Mouse (Mus musculus) heart, embryonic 12.5 days (tissue): Measurements from ENCODE around the gene Pgp. TPM values are rescaled to one million over a fixed set of nuclear protein-coding genes. Genes with fewer than 3 reads are reported as not detected.
"Not testable (repeated sequence)": the region's sequence is repeated elsewhere in the genome, so short reads cannot be mapped to it uniquely, and the experiment has no call there.

Source experiments
- ATAC-seq: fragments of 200-750 bp; cut with Nextera tagmentation; 2 replicates; pipeline ENCODE4 v1.8.0; 2017; ENCODE audit warnings: moderate TSS enrichment, moderate library complexity; ENCODE audit not compliant: insufficient number of reproducible peaks, low FRiP score
- H3K27ac ChIP-seq: fragments of 300-500 bp; sonication (generic); 2 replicates; pipeline ENCODE4 v1.5.1; 2016; ENCODE audit warnings: mild to moderate bottlenecking, moderate library complexity; ENCODE audit not compliant: poor library complexity, severe bottlenecking
- H3K27me3 ChIP-seq: fragments of 300-500 bp; sonication (generic); replicated peaks from 2 replicates; pipeline ENCODE4 v1.6.1; 2016; ENCODE audit warnings: mild to moderate bottlenecking, moderate library complexity
- H3K36me3 ChIP-seq: fragments of 300-500 bp; sonication (generic); 2 replicates; pipeline ENCODE4 v1.6.1; 2016; ENCODE audit warnings: mild to moderate bottlenecking, moderate library complexity
- H3K4me1 ChIP-seq: fragments of 300-500 bp; sonication (generic); replicated peaks from 2 replicates; pipeline ENCODE4 v1.6.1; 2016; ENCODE audit warnings: mild to moderate bottlenecking
- H3K4me2 ChIP-seq: fragments of 300-500 bp; sonication (generic); 2 replicates; pipeline ENCODE4 v1.6.1; 2016; ENCODE audit warnings: mild to moderate bottlenecking, moderate library complexity
- H3K4me3 ChIP-seq: fragments of 300-500 bp; sonication (generic); 2 replicates; pipeline ENCODE4 v1.5.1; 2016; ENCODE audit warnings: mild to moderate bottlenecking
- H3K9ac ChIP-seq: fragments of 300-500 bp; sonication (generic); 2 replicates; pipeline ENCODE4 v1.6.1; 2016; ENCODE audit warnings: mild to moderate bottlenecking, moderate library complexity
- H3K9me3 ChIP-seq: fragments of 300-500 bp; sonication (generic); replicated peaks from 2 replicates; pipeline ENCODE4 v1.6.1; 2016; ENCODE audit warnings: mild to moderate bottlenecking, moderate library complexity
- WGBS: fragments of 180-500 bp; shearing (Covaris S2); methylation state at CpG from one replicate; pipeline ENCODE4 v1.1.7; 2016; 5-methylcytosine and 5-hydroxymethylcytosine counted together
- polyA plus RNA-seq: library from polyadenylated mRNA; unstranded; fragments of >200 nt; fragmentation: Nextera tagmentation; extraction: Ambion mirVana; gene quantifications from 2 replicates; pipeline ENCODE4 v1.2.1, GENCODE M21; 2016

The Pgp gene
- polyA plus RNA-seq, 1 experiment from 2014 or later: 73.7 TPM

DNA sequence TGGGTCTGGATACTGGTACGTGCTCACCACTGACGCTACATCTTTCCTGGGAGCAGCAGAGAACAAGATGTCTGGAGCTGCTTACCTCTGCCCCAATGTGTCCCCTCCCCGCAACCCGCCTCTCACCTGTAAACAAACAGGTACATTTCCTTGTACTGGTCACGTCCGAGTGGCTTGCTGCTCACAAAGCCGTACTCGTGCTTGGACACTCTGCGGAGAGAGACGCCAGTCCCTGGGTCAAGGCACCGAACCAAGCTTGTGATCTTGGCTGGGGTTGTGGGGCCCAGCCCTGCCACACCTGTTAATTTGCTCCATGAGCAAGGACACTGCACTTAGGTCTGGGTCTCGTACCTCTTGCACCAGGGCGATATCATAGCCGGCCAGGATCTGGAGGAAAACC lies 28.1 kb upstream of the Pgp start:
- no peak overlapping the region for H3K9ac ChIP-seq
- ATAC-seq: no peak
- H3K4me3 ChIP-seq: no peak overlapping the region
- no peak overlapping the region for H3K27ac ChIP-seq
- no peaks in the 10 kb centered on the region for H3K27me3 ChIP-seq
- H3K4me1 ChIP-seq: no peaks in the 10 kb centered on the region
- 87% methylated on average over 14 of the region's 14 CpGs for WGBS
- no peaks in the 10 kb centered on the region for H3K9me3 ChIP-seq
- peaks cover 95% of the 10 kb centered on the region for H3K36me3 ChIP-seq
- H3K4me2 ChIP-seq: no peak overlapping the region

DNA sequence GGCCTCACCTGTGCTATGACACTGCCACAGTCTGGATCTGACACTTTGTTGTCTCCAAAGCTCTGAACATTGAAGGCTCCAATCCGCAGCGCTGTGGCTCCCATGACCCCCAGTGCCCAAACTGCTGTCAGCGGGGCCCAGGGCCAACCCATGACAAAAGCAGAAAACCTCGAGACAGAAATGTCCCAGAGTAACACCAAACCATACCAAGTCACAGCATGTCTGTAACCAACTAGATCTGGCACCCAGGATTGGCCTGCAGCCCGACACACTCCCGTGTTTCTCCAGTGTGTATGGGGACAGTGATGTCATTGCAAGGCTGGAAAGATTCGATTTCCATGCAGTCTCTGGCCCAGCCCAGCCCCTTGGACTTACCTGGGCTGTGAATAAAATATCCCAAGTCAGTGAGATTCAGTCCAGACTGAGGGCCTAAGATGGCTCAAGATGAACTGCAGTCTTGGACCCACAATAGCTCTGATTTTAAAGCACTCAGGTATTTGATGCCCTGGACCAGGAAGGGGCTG lies 27.5 kb upstream of the Pgp start, which contains the start of gene Dnase1l2:
TSS of gene Dnase1l2 (minus strand) at position 474 of the 524 bp plus-strand sequence.
- Histone ChIP-seq H3K4me2 (no peak within 1 kb of the TSS), H3K36me3 (peaks cover 95% of the 10 kb centered on the region), H3K4me3 (no peak within 1 kb of the TSS), H3K4me1 (no peaks in the 10 kb centered on the region), H3K27ac (no peak within 1 kb of the TSS), H3K9me3 (no peaks in the 10 kb centered on the region), H3K9ac (no peak within 1 kb of the TSS), H3K27me3 (no peaks in the 10 kb centered on the region)
- 84% methylated on average over 7 of the region's 7 CpGs for WGBS
- ATAC-seq: no peak

DNA sequence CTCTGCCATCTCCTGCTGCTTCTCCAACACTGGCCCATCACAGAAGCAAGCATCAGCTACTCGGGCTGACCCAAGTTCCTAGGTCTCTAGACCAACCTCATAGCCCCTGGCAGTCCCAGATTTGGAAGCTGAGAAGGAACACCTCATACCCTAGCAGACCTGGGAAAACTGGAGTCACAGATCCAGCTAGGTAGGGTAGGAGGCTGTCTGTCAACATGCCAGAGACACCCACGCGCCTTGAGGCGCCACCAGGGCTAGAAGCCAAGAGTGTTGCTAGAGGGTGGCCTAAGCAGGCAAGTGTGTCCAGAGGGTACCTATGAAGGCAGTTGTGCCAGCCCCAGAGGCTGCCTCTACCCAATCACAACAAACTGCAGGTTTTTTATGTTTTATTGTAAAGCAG lies 26.8 kb upstream of the Pgp start:
- WGBS: 77% methylated on average over 4 of the region's 4 CpGs
- Histone ChIP-seq H3K27ac (no peak overlapping the region), H3K9ac (no peak overlapping the region), H3K4me1 (no peaks in the 10 kb centered on the region), H3K9me3 (no peaks in the 10 kb centered on the region), H3K27me3 (no peaks in the 10 kb centered on the region), H3K4me2 (no peak overlapping the region), H3K36me3 (peaks cover 95% of the 10 kb centered on the region), H3K4me3 (no peak overlapping the region)
- no peak for ATAC-seq

DNA sequence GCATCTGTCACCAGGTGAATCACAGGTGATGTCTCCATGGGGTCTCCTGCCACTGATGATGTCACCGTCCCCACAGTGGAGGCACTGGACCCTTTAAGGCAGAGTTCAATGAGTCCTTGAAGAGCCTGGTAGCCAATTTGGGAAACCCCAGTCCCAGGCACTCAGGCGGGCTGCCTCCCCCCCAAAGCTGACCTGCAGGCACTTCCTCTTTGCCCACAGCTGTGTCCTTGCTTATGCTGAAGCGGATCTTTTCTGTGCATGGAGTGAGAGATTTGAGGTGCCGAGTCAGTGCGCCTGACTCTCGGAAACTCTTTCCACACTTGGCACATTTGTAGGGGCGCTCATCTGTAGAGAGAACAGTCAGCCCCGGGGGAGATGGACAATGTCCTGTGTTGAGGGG lies 23.6 kb upstream of the Pgp start:
- H3K27ac ChIP-seq: no peak overlapping the region
- H3K9me3 ChIP-seq: no peaks in the 10 kb centered on the region
- no peak overlapping the region for H3K4me2 ChIP-seq
- H3K27me3 ChIP-seq: no peaks in the 10 kb centered on the region
- no peak for ATAC-seq
- H3K36me3 ChIP-seq: peaks cover 94% of the 10 kb centered on the region
- no peak overlapping the region for H3K4me3 ChIP-seq
- H3K9ac ChIP-seq: no peak overlapping the region
- WGBS: 92% methylated on average over 8 of the region's 8 CpGs
- no peaks in the 10 kb centered on the region for H3K4me1 ChIP-seq

GRCm38 (mm10) chr17:24449507-24449906 lies 20.7 kb upstream of the Pgp start:
- ATAC-seq: no peak
- Histone ChIP-seq H3K36me3 (peaks cover 71% of the 10 kb centered on the region), H3K9ac (no peak overlapping the region), H3K27me3 (no peaks in the 10 kb centered on the region), H3K27ac (no peak overlapping the region), H3K4me1 (peaks cover 9% of the 10 kb centered on the region), H3K4me3 (no peak overlapping the region), H3K9me3 (no peaks in the 10 kb centered on the region), H3K4me2 (no peak overlapping the region)
- 95% methylated on average over 6 of the region's 6 CpGs for WGBS

GRCm38 (mm10) chr17:24451220-24451619 lies 19.0 kb upstream of the Pgp start:
- Histone ChIP-seq H3K27me3 (no peaks in the 10 kb centered on the region), H3K9ac (no peak overlapping the region), H3K4me3 (no peak overlapping the region), H3K9me3 (no peaks in the 10 kb centered on the region), H3K36me3 (peaks cover 54% of the 10 kb centered on the region), H3K4me1 (peaks cover 13% of the 10 kb centered on the region), H3K4me2 (no peak overlapping the region), H3K27ac (no peak overlapping the region)
- no peak for ATAC-seq
- 96% methylated on average over 6 of the region's 6 CpGs for WGBS

- H3K9ac ChIP-seq: no peak overlapping the region
- H3K4me2 ChIP-seq: no peak overlapping the region
- no peak overlapping the region; the same call in 1 of the 2 replicates for H3K4me3 ChIP-seq
- H3K27ac ChIP-seq: no peak overlapping the region
- H3K9me3 ChIP-seq: no peaks in the 10 kb centered on the region
- 75% methylated on average over 2 of the region's 2 CpGs for WGBS
- peaks cover 32% of the 10 kb centered on the region for H3K36me3 ChIP-seq
- no peaks in the 10 kb centered on the region for H3K27me3 ChIP-seq
- H3K4me1 ChIP-seq: peaks cover 13% of the 10 kb centered on the region
- ATAC-seq: no peak
These were observed 16.8 kb upstream of the Pgp start for GRCm38 (mm10) chr17:24453372-24453771.

DNA sequence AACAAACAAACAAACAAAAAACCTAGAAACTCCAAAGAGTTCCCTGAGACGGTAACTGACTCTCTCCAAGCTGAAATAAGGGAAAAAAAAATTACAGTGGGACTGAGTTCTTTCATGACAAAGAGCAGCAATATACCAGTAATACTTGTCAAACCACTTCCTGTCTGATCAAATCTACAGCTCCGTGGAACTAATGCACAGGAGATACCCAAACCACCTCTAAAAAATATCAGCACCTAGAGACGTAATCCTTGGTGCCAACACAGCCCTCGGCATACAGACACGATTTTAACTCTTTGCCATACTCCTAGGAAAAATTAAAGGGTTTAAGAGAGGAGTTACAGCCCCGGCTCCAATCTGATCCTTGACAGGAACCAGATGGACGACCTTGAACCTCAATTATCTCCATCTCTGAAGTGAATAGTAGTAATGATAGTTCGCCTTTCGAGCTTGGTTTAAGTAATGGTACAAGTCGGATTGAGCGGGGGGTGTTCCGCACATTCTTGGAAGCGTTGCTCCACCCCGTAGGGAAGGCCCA lies 15.9 kb upstream of the Pgp start:
- Histone ChIP-seq H3K9ac (peak overlapping the region; percentile 88), H3K4me1 (peaks cover 13% of the 10 kb centered on the region), H3K27ac (peak overlapping the region; percentile 96), H3K4me3 (peak overlapping the region; percentile 79), H3K4me2 (peak overlapping the region; percentile 76), H3K27me3 (no peaks in the 10 kb centered on the region), H3K9me3 (no peaks in the 10 kb centered on the region), H3K36me3 (peaks cover 23% of the 10 kb centered on the region)
- 4% methylated on average over 14 of the region's 14 CpGs for WGBS
- no peak for ATAC-seq

DNA sequence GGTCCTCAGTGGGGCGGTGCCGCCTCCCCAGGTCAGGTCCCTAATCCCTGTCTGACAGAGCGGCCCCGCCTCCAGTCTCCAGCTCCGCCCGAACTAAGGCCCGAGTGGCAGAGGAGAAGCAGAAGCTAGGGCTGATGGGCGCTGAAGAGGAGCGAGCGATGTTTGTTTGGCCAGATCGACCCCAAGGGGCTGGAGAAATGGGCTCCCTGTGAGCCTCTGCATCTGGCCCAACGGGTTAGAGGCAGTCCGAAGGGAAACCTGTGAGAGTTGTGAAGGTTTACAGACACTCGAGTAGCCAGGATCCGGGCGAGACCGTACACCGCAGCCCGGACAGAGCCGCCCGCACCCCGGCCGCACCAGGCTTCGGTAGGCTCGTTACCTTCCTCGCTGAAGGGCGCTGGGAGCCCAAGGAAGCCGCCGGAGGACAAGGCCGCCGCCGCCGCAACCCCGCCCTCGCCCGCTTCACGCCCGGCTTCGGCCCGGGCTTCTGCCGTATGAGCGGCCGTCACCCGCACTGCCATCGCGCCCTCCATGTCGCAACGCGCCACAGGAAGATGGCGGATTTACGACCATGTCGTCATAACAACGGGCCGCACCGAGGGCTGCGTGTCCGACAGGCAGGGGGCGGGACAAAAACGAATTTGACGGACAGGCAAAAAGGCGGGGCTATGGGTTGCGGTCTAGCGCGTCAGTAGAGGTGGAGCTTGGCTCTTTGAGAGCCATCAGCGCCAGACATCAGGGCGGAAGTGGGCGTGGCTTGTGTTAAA lies 15.3 kb upstream of the Pgp start:
- peak overlapping the region; percentile 79 for H3K4me3 ChIP-seq
- H3K4me1 ChIP-seq: peaks cover 13% of the 10 kb centered on the region
- no peaks in the 10 kb centered on the region for H3K27me3 ChIP-seq
- WGBS: under 1% methylated on average over 67 of the region's 67 CpGs
- H3K9ac ChIP-seq: peak overlapping the region; percentile 88
- peaks cover 16% of the 10 kb centered on the region for H3K36me3 ChIP-seq
- H3K4me2 ChIP-seq: peak overlapping the region; percentile 76
- peak; percentile 94 for ATAC-seq
- H3K27ac ChIP-seq: peak overlapping the region; percentile 96
- no peaks in the 10 kb centered on the region for H3K9me3 ChIP-seq

- Histone ChIP-seq H3K36me3 (peaks cover 10% of the 10 kb centered on the region), H3K4me3 (peak overlapping the region; percentile 79; the same call in 1 of the 2 replicates), H3K4me2 (peak overlapping the region; percentile 76), H3K4me1 (peaks cover 13% of the 10 kb centered on the region), H3K27ac (peak overlapping the region; percentile 68)
- not testable (repeated sequence) for H3K9me3 ChIP-seq, H3K9ac ChIP-seq, H3K27me3 ChIP-seq
- 0 out of 2 replicates have a peak, but pooled peaks have one; percentile 0 for ATAC-seq
- WGBS: 56% methylated on average over 10 of the region's 10 CpGs
These were observed 14.5 kb upstream of the Pgp start for GRCm38 (mm10) chr17:24455523-24456206.

DNA sequence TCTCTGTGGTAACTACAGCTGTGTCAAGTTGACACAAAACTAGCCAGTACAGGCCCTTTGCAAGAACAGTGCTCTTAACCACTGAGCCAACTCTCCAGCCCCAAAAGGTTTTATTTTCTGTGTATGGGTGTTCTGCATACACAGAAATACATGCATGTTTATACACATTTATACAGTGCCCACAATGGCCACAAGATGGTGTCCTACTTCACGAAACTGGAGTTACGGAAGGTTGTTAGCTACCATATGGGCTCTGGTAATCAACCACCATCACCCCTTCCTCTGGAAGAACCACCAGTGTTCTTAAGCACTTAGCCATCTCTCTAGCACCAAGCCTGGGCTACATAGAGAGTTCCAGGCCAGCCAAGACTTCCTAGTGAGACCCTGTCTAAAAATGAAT lies 8.6 kb upstream of the Pgp start:
- no peak for ATAC-seq
- H3K4me2 ChIP-seq: no peak overlapping the region
- WGBS: 68% methylated on average over 2 of the region's 2 CpGs
- H3K4me1 ChIP-seq: peaks cover 14% of the 10 kb centered on the region
- no peak overlapping the region for H3K4me3 ChIP-seq
- no peaks in the 10 kb centered on the region; the same call in 1 of the 2 replicates for H3K36me3 ChIP-seq
- H3K27me3 ChIP-seq: no peaks in the 10 kb centered on the region
- no peaks in the 10 kb centered on the region for H3K9me3 ChIP-seq
- no peak overlapping the region for H3K9ac ChIP-seq
- no peak overlapping the region for H3K27ac ChIP-seq
